Mouse (Mus musculus) stomach, postnatal 0 days (tissue): ENCODE data around the gene Mta2.

ENCODE experiments used
- CTCF ChIP-seq: IDR thresholded peaks from 2 replicates; pipeline ENCODE4 v1.5.1; 2016; ENCODE audit warnings: antibody characterized with exemption, low read depth, mild to moderate bottlenecking, moderate library complexity
- EP300 ChIP-seq: optimal IDR thresholded peaks from 2 replicates; pipeline ENCODE3; 2016; ENCODE audit warnings: antibody characterized with exemption

DNA sequence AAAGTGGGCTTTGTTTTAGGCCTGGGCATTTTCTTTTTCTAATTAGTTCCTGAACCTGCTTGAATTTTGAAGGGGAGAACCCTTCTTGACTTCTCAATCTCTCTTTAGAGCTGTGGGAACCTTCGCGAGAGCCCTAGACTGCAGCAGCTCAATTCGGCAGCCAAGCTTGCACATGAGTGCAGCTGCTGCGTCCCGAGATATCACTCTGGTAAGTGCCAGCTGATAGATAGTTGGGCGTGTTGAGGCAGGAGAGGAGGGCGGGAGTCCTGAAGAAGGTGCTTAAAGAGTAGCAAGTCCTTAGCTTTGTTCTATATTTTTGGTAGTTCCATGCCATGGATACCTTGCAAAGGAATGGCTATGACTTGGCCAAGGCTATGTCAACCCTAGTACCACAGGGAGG lies 5.3 kb downstream of the Mta2 start:
- TF ChIP-seq CTCF, result no peak
- no peak for TF ChIP-seq EP300
